Mouse (Mus musculus) stomach, postnatal 0 days (tissue): ENCODE measurements around the gene B4galnt2.

Experiments
- CTCF ChIP-seq: IDR thresholded peaks from 2 replicates; pipeline ENCODE4 v1.5.1; 2016; ENCODE audit warnings: antibody characterized with exemption, low read depth, mild to moderate bottlenecking, moderate library complexity
- EP300 ChIP-seq: optimal IDR thresholded peaks from 2 replicates; pipeline ENCODE3; 2016; ENCODE audit warnings: antibody characterized with exemption

DNA sequence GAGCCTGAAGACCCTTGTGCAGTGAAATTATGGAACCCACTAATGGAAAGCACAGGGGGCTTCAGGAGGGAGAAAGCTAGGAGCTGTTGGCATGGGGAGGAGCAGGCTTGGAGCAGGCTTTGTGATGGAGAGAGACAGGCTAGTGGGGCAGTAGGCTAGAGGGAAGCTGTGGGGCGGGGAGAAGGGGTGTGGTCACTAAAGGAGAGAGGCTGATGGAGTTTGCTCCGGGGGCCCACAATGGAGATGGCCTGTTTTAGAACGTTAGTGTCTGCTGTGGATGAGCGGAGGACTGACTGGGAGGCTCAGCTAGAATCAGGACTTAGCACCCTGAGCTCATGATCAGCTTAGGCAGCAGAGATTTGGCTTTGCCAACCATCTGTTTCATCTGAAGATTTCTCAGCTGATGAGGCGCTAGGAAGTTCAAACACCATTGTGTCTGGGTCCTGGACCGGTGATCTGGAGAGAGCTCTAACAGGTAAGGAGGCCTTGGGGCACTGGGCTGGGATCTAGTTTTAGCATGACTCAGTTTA lies 71.2 kb downstream of the B4galnt2 start:
- TF ChIP-seq EP300 (no peak), CTCF (no peak)
